Mouse (Mus musculus) bone marrow, adult 2 months (tissue): ENCODE measurements at regions not wholly inside any gene's neighbourhood (a gene's known extent, or its start where the extent isn't known, plus 50 kb on each side); places are given as distances from the start of the nearest gene placed in this dataset.

ENCODE experiments used
- H3K27ac ChIP-seq: fragments of 200-500 bp; 2 replicates; pipeline ENCODE4 v1.5.1; 2012; ENCODE audit warnings: low read depth, mild to moderate bottlenecking, control low read depth, inconsistent platforms, low read length; ENCODE audit not compliant: control insufficient read depth, poor library complexity, insufficient read depth
- H3K4me1 ChIP-seq: fragments of 200-500 bp; 2 replicates; pipeline ENCODE4 v1.6.1; 2011; ENCODE audit warnings: low read length; ENCODE audit not compliant: control insufficient read depth, insufficient read depth
- H3K4me3 ChIP-seq: fragments of 200-500 bp; replicated peaks from 2 replicates; pipeline ENCODE3; 2011; ENCODE audit warnings: mild to moderate bottlenecking, low read depth, low read length, control low read depth; ENCODE audit not compliant: control insufficient read depth
- CTCF ChIP-seq: fragments of 200-500 bp; IDR thresholded peaks from 2 replicates; pipeline ENCODE4 v1.5.1; 2011; ENCODE audit warnings: low read length, control low read depth; ENCODE audit not compliant: control insufficient read depth, insufficient read depth
- POLR2A ChIP-seq: fragments of 200-500 bp; IDR thresholded peaks from 2 replicates; pipeline ENCODE4 v1.6.1; 2011; ENCODE audit warnings: low read depth, mild to moderate bottlenecking, control low read depth, low read length, borderline replicate concordance; ENCODE audit not compliant: control insufficient read depth
- WGBS: fragments of 180-500 bp; shearing (Covaris S2); methylation state at CpG from one replicate; pipeline ENCODE4 v1.1.7; 2018; 5-methylcytosine and 5-hydroxymethylcytosine counted together

- WGBS: 68% methylated on average over 2 of the region's 2 CpGs
- Histone ChIP-seq H3K4me3 (no peak overlapping the region), H3K4me1 (no peaks in the 10 kb centered on the region), H3K27ac (no peak overlapping the region)
- no peak for TF ChIP-seq CTCF
- no peak for TF ChIP-seq POLR2A
These were observed 64.7 kb upstream of the Slc22a12 start for GRCm38 (mm10) chr19:6607501-6607900.

DNA sequence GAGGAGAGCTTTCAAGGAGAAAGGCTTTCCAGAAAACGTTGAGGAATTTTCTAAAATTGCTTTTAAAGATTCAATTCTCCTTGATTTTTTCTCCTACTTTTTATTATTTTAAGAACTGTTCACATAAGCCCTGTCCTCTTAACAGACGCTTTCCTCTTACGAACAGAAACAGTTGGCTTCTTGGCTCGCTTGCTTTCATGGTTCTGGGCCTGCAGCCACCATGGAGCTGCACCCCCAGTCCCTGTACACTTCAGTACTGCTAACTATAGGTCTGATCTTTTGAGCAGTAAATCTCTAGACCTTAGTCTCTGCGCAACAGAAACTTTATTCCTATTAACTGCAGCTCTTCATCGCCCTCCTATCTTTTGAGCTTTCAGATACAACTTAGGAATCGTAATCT lies 63.8 kb upstream of the Slc22a12 start:
- no peak for TF ChIP-seq CTCF
- TF ChIP-seq POLR2A: no peak
- 77% methylated on average over 7 of the region's 7 CpGs for WGBS

GRCm38 (mm10) chr19:6604702-6605101 lies 61.9 kb upstream of the Slc22a12 start:
- no peaks in the 10 kb centered on the region for H3K4me1 ChIP-seq
- TF ChIP-seq CTCF: 0 out of 2 replicates have a peak, but pooled peaks have one; percentile 4
- no peak for TF ChIP-seq POLR2A
- H3K4me3 ChIP-seq: no peak overlapping the region
- WGBS: 60% methylated on average over 8 of the region's 8 CpGs
- no peak overlapping the region for H3K27ac ChIP-seq

More for the DNA sequence above, 63.8 kb upstream of the Slc22a12 start:
- Histone ChIP-seq H3K4me1 (no peaks in the 10 kb centered on the region), H3K4me3 (no peak overlapping the region), H3K27ac (no peak overlapping the region)

GRCm38 (mm10) chr19:6600873-6601530 lies 58.2 kb upstream of the Slc22a12 start:
- Histone ChIP-seq H3K27ac (no peak overlapping the region), H3K4me1 (no peaks in the 10 kb centered on the region), H3K4me3 (no peak overlapping the region)
- 46% methylated on average over 12 of the region's 12 CpGs for WGBS
- TF ChIP-seq CTCF: no peak
- TF ChIP-seq POLR2A: no peak

DNA sequence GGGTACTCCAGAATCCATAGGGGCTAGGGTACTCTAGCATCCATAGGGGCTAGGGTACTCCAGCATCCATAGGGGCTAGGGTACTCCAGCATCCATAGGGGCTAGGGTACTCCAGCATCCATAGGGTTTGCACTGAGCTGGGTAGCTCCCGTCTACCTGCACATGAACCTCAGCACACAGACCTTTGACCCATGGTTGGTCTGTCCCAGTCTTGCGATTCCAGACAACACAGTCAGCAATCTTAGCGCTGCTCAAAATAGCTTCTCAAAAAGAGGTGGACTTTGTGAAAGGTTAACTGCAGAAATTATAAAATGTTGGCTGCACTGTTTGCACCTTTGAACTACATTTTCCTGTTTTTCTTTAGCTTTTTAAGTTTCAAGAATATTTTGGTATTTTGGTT lies 56.4 kb upstream of the Slc22a12 start:
- WGBS: 83% methylated on average over 3 of the region's 3 CpGs

DNA sequence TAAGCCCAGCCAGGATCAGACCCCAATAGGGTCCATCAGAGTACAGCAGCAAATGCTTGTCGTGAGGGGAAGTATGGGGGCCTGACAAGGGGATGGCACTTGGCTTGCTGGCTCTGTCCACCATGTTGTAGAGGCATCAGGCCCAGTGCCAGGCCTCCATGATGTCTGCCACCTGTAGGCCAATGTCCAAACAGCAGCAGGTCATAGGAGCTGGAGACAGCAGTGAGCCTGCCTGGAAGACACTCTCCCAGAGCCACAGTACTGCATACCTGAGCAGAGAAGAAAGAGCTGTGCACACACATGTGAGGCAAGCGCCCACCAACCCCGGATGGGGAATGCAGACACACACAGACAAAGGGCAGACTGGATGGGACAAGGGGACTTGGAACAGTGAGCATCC lies 55.4 kb upstream of the Slc22a12 start:
- TF ChIP-seq CTCF (0 out of 2 replicates have a peak, but pooled peaks have one; percentile 18), POLR2A (no peak)
- no peak overlapping the region for H3K4me3 ChIP-seq
- no peaks in the 10 kb centered on the region for H3K4me1 ChIP-seq
- H3K27ac ChIP-seq: no peak overlapping the region
- WGBS: 74% methylated on average over 3 of the region's 3 CpGs

More for the DNA sequence above, 56.4 kb upstream of the Slc22a12 start:
- TF ChIP-seq POLR2A (no peak), CTCF (no peak)
- Histone ChIP-seq H3K4me3 (no peak overlapping the region), H3K4me1 (no peaks in the 10 kb centered on the region), H3K27ac (no peak overlapping the region)

DNA sequence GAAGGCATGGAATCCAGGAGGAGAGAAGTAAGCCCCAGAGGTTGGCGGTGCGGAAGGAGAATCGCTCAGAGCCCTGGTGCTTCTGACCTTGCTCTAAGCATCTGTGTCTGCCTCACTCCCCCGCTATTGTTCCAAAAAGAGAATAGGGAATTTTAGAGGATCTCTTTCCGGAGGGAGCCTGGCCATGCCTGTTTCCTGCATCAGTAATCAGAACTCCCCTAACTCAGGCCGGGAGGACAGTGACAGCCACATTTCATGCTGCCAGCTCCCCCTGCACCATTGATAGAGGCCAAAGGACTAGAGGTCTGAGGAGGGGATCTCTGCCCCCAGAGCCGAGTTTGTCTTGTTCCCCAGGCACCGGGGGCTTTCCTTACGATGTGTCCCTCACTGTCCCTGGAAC lies 53.0 kb upstream of the Slc22a12 start:
- WGBS: 54% methylated on average over 9 of the region's 9 CpGs
- H3K4me3 ChIP-seq: no peak overlapping the region
- TF ChIP-seq CTCF (no peak), POLR2A (no peak)
- H3K4me1 ChIP-seq: no peaks in the 10 kb centered on the region
- H3K27ac ChIP-seq: no peak overlapping the region
